Mouse (Mus musculus) hindbrain, postnatal 0 days (tissue): ENCODE data around the gene Plcl1. TPM values are rescaled to one million over a fixed set of nuclear protein-coding genes. Genes with fewer than 3 reads are reported as not detected.
A peak's percentile ranks its signal among the peaks of the same experiment; 100 is the strongest.

ENCODE experiments used
- ATAC-seq: fragments of 200-750 bp; cut with Nextera tagmentation; 2 replicates; pipeline ENCODE4 v1.8.0; 2017; ENCODE audit warnings: mild to moderate bottlenecking, moderate TSS enrichment, moderate library complexity
- DNase-seq: peaks from one replicate; pipeline ENCODE4 v3.0.0-alpha.2; 2015; ENCODE audit warnings: low spot score
- H3K27ac ChIP-seq: fragments of 300-500 bp; sonication (generic); 2 replicates; pipeline ENCODE4 v1.5.1; 2014; ENCODE audit warnings: mild to moderate bottlenecking
- H3K27me3 ChIP-seq: fragments of 300-500 bp; sonication (generic); 2 replicates; pipeline ENCODE4 v1.6.1; 2014; ENCODE audit warnings: low read length, mixed read lengths; ENCODE audit not compliant: insufficient read depth
- H3K36me3 ChIP-seq: fragments of 300-500 bp; sonication (generic); 2 replicates; pipeline ENCODE4 v1.6.1; 2014; ENCODE audit warnings: low read length, mixed read lengths; ENCODE audit not compliant: insufficient read depth
- H3K4me1 ChIP-seq: fragments of 300-500 bp; sonication (generic); 2 replicates; pipeline ENCODE4 v1.6.1; 2014; ENCODE audit warnings: antibody characterized with exemption, low read length, mixed read lengths; ENCODE audit not compliant: insufficient read depth
- H3K4me2 ChIP-seq: fragments of 300-500 bp; sonication (generic); 2 replicates; pipeline ENCODE4 v1.6.1; 2014; ENCODE audit warnings: low read depth, mild to moderate bottlenecking, low read length, moderate library complexity, mixed read lengths
- H3K4me3 ChIP-seq: fragments of 300-500 bp; sonication (generic); 2 replicates; pipeline ENCODE4 v1.5.1; 2014; ENCODE audit warnings: low read length
- H3K9ac ChIP-seq: fragments of 300-500 bp; sonication (generic); replicated peaks from 2 replicates; pipeline ENCODE4 v1.6.1; 2014; ENCODE audit warnings: mild to moderate bottlenecking, low read length, moderate library complexity, mixed read lengths
- H3K9me3 ChIP-seq: fragments of 300-500 bp; sonication (generic); 2 replicates; pipeline ENCODE4 v1.6.1; 2016; ENCODE audit warnings: low read length, mixed read lengths
- CTCF ChIP-seq: IDR thresholded peaks from 2 replicates; pipeline ENCODE4 v1.5.1; 2016; ENCODE audit warnings: antibody characterized with exemption, control low read depth, low read depth
- WGBS: fragments of 180-500 bp; shearing (Covaris S2); extraction: QIAGEN DNeasy Blood & Tissue Kit; methylation state at CpG from one replicate; pipeline ENCODE4 v1.1.7; 2014; 5-methylcytosine and 5-hydroxymethylcytosine counted together
- polyA plus RNA-seq: library from polyadenylated mRNA; unstranded; fragments of >200 nt; fragmentation: Nextera tagmentation; extraction: Ambion mirVana; gene quantifications from 2 replicates; pipeline ENCODE4 v1.2.1, GENCODE M21; 2015
- total RNA-seq: library from RNA; depleted of rRNA; stranded (reverse); fragments of >200 nt; gene quantifications from 2 replicates; pipeline ENCODE4 v1.2.3, GENCODE M21; 2014

The Plcl1 gene
- total and polyA plus RNA-seq, 2 experiments from 2014 or later, result 4.0 to 7.2 TPM

DNA sequence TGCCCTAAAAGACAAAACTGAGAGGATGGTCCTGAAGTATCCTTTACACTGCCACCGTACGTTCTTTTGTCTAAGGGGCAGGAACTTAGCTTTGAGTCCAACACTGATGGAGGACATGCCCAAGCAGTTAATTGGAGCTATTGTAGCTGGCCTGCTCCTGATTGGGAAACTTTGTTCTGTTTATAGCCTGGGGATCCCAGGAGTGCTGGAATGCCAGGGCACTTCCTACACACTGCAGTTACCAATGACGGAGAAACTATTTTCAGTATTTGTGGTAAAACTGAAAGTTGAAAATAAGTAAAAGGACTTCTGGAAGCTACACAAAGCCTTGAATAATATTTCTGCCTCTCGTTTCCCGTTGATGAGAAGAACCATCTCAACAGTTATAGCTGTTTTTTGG lies 164.5 kb downstream of the Plcl1 start:
- no peak for TF ChIP-seq CTCF
- ATAC-seq (no peak), DNase-seq (no peak)
- no peak overlapping the region for H3K27ac ChIP-seq
- H3K4me3 ChIP-seq, result no peak overlapping the region
- H3K27me3 ChIP-seq, result no peaks in the 10 kb centered on the region
- H3K9ac ChIP-seq, result no peak overlapping the region
- WGBS, result 77% methylated on average over 5 of the region's 5 CpGs
- H3K36me3 ChIP-seq, result no peaks in the 10 kb centered on the region
- no peak overlapping the region for H3K4me2 ChIP-seq
- peaks cover 6% of the 10 kb centered on the region; the same call in 1 of the 2 replicates for H3K4me1 ChIP-seq
- no peaks in the 10 kb centered on the region for H3K9me3 ChIP-seq

DNA sequence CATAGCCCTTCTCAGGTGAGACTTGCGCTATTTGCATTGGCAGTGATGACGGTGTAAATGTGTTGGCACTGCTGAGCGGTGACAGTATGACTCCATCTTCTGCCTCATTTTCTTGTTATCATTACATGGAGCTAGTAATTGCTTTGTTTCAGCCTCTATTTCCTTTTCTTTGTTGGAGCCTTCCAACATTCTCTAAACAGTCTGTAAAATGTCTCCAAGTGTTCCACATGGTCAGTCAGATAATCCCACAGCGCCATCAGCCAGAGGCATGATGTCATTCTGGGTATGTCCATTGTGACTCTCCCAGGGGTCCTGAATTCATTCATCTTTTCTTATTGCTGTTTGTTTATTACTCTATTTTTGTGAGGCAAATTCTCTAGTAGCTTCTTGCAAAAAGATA lies 165.7 kb downstream of the Plcl1 start:
- no peak for TF ChIP-seq CTCF
- Histone ChIP-seq H3K27me3 (no peaks in the 10 kb centered on the region), H3K4me1 (peaks cover 6% of the 10 kb centered on the region; the same call in 1 of the 2 replicates), H3K36me3 (no peaks in the 10 kb centered on the region), H3K4me2 (no peak overlapping the region), H3K9me3 (no peaks in the 10 kb centered on the region), H3K27ac (no peak overlapping the region), H3K9ac (no peak overlapping the region), H3K4me3 (no peak overlapping the region)
- 83% methylated on average over 4 of the region's 4 CpGs for WGBS
- DNase-seq, result no peak
- ATAC-seq, result no peak

DNA sequence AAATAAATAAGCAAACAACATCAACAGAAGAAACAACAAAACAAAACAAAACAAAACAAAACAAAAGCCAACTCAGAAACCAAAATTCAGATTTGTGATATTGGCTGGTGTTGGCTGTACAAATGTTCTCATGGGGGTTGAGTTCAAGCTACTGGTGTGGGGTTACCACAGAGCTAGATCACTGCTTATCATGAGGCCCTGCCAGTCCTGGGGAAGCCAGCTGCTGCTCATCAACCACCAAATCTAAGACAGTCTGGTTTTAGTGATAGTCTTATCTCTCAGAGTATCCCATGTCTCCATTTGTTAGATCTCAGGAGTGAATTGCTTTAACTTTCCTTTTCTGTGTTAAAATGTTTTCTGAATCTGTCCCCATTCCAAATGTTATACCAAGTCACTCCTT lies 166.5 kb downstream of the Plcl1 start:
- ATAC-seq (no peak), DNase-seq (no peak)
- peaks cover 6% of the 10 kb centered on the region; the same call in 1 of the 2 replicates for H3K4me1 ChIP-seq
- no peak overlapping the region for H3K27ac ChIP-seq
- no peak for TF ChIP-seq CTCF
- H3K4me2 ChIP-seq, result no peak overlapping the region
- H3K9ac ChIP-seq, result no peak overlapping the region
- no peaks in the 10 kb centered on the region for H3K27me3 ChIP-seq
- no peaks in the 10 kb centered on the region for H3K9me3 ChIP-seq
- H3K36me3 ChIP-seq, result no peaks in the 10 kb centered on the region
- no peak overlapping the region for H3K4me3 ChIP-seq

DNA sequence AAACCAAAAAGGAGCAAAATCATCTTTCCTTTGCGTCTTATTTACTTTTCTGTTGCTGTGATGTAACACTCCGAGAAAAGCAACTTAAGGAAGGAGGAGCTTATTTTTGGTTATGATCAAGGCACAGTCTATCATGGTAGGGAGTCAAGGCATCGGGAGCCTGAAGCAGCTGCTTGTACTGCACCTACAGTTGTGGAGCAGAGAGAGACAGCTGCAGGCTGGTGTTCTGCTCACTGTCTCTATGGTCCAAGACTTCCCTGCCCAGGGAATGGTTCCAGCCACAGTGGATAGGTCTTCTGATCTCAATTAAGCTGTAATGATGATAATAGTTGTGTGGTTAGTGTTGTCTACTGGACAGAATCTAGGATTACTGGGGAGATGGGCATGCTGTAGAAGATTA lies 166.9 kb downstream of the Plcl1 start:
- H3K4me3 ChIP-seq, result no peak overlapping the region
- H3K27me3 ChIP-seq, result no peaks in the 10 kb centered on the region
- WGBS, result 93% methylated on average over 3 of the region's 3 CpGs
- no peaks in the 10 kb centered on the region for H3K36me3 ChIP-seq
- no peak for TF ChIP-seq CTCF
- H3K27ac ChIP-seq, result no peak overlapping the region
- no peak for DNase-seq
- no peak overlapping the region for H3K9ac ChIP-seq
- H3K4me1 ChIP-seq, result peaks cover 4% of the 10 kb centered on the region; the same call in 1 of the 2 replicates
- no peaks in the 10 kb centered on the region for H3K9me3 ChIP-seq
- ATAC-seq, result no peak
- no peak overlapping the region for H3K4me2 ChIP-seq

DNA sequence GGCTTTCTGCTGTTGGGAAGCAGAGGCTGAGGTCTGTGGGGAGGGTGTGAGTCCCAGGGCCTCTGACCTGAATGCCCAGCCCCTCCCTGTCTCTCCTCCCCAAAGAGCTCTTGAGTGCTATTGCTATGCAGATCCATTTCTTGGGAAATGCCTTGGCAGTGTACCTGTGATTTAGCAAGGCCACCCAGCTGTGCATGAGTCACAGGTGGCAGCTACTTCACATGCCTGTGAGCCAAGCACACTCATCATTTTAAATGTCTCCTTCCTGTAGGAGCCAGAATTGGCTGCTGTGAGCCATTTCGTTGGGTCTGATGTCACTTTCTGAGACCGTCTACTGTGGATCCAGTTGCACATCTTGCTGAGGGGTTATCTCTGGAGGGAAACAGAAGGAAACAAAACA lies 170.2 kb downstream of the Plcl1 start:
- H3K4me1 ChIP-seq, result no peaks in the 10 kb centered on the region
- no peaks in the 10 kb centered on the region for H3K9me3 ChIP-seq
- H3K36me3 ChIP-seq, result no peaks in the 10 kb centered on the region
- no peaks in the 10 kb centered on the region for H3K27me3 ChIP-seq
- no peak overlapping the region for H3K27ac ChIP-seq
- no peak for DNase-seq
- H3K9ac ChIP-seq, result no peak overlapping the region
- no peak overlapping the region for H3K4me2 ChIP-seq
- H3K4me3 ChIP-seq, result no peak overlapping the region
- 40% methylated on average over 2 of the region's 2 CpGs for WGBS
- no peak for TF ChIP-seq CTCF
- ATAC-seq, result no peak

DNA sequence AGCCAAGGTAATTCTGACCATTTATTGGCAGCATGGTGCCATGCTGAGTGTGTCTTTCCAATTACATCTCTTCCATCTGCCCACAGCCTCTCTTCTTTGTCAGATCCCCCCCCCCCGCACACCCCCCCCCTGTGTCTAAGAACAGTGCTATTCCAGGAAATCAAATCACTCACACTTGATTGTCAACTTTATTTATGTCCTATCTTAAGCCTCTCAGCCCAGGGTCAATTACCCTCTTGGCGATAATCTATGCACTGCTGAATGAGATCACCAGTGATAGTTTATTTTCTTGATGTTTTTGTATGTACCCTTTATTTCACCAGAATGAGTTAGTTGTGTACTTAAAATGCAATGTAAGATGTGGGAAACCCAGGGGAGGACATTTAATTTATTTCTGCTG lies 176.0 kb downstream of the Plcl1 start:
- Histone ChIP-seq H3K36me3 (no peaks in the 10 kb centered on the region), H3K27ac (no peak overlapping the region), H3K9ac (no peak overlapping the region), H3K4me2 (no peak overlapping the region), H3K9me3 (no peaks in the 10 kb centered on the region), H3K27me3 (no peaks in the 10 kb centered on the region), H3K4me3 (no peak overlapping the region), H3K4me1 (0 out of 2 replicates have a peak, but pooled peaks cover 4% of the 10 kb centered on the region)
- ATAC-seq (peak; percentile 29; the same call in 1 of the 2 replicates), DNase-seq (no peak)
- TF ChIP-seq CTCF, result no peak
- 63% methylated on average over 2 of the region's 2 CpGs for WGBS

DNA sequence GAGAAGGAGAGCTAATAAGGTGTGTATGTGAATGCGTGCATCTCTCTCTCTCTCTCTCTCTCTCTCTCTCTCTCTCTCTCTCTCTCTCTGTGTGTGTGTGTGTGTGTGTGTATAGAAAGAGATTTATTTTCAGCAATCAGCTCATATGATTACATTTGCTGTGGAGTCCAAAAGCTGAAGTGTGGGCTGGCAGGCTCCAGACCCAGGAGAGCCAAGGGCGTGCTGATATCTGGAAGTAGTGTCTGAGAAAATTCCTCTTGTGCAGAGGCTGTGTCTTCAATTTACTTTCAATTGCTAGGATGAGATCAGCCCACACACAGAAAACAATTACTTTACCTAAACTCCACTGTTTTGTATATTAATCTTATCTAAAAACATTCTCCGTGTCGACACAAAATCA lies 179.7 kb downstream of the Plcl1 start:
- Histone ChIP-seq H3K27me3 (no peaks in the 10 kb centered on the region), H3K9me3 (no peaks in the 10 kb centered on the region), H3K4me2 (no peak overlapping the region), H3K4me1 (peaks cover 4% of the 10 kb centered on the region; the same call in 1 of the 2 replicates), H3K27ac (no peak overlapping the region), H3K4me3 (no peak overlapping the region), H3K9ac (no peak overlapping the region), H3K36me3 (no peaks in the 10 kb centered on the region)
- DNase-seq (no peak), ATAC-seq (no peak)
- TF ChIP-seq CTCF, result no peak
- 84% methylated on average over 4 of the region's 4 CpGs for whole genome bisulfite sequencing
